Mouse (Mus musculus): Measurements from ENCODE around the gene Trpc4. TPM values are rescaled to one million over a fixed set of nuclear protein-coding genes. Genes with fewer than 3 reads are reported as not detected.

Gene Trpc4
- polyA plus RNA-seq, 1 experiment = not detected

- no peaks in the 10 kb centered on the region for H3K79me2 ChIP-seq (ENCODE audit: control insufficient read depth, insufficient read depth)
- no peak overlapping the region for H3ac ChIP-seq (ENCODE audit: control insufficient read depth, insufficient read length, low read depth)
- TF ChIP-seq USF1 (IDR thresholded peaks at IDR 0.05; ENCODE audit: low read depth) (no peak), MYOG (IDR thresholded peaks at IDR 0.05; ENCODE audit: control insufficient read depth, extremely low read depth, insufficient read length) (no peak), CTCF (IDR thresholded peaks at IDR 0.05; ENCODE audit: control insufficient read depth, insufficient read depth, insufficient read length) (no peak), MAX (IDR thresholded peaks at IDR 0.05) (no peak), CEBPB (IDR thresholded peaks at IDR 0.05; ENCODE audit: low read depth) (no peak), MYOD1 (IDR thresholded peaks at IDR 0.05; ENCODE audit: control insufficient read depth, insufficient read length, low read depth) (no peak), FOSL1 (IDR thresholded peaks at IDR 0.05; ENCODE audit: insufficient read depth, low read length, poor library complexity, severe bottlenecking) (no peak)
- H3K27me3 ChIP-seq (ENCODE audit: control insufficient read depth, insufficient read depth, insufficient read length) = peaks cover 18% of the 10 kb centered on the region
- H3K36me3 ChIP-seq (ENCODE audit: control insufficient read depth, insufficient read depth) = no peaks in the 10 kb centered on the region
- no peak overlapping the region for H3K4me3 ChIP-seq (ENCODE audit: insufficient read depth, poor library complexity, severe bottlenecking)
- no peaks in the 10 kb centered on the region for H3K79me3 ChIP-seq (ENCODE audit: low read depth)
These were observed 623 bp downstream of the Trpc4 start for GRCm38 (mm10) chr3:54156316-54157000.

GRCm38 (mm10) chr3:54170701-54171100 is 14.9 kb downstream of the Trpc4 start:
- H3K79me3 ChIP-seq (ENCODE audit: low read depth) = no peaks in the 10 kb centered on the region
- no peaks in the 10 kb centered on the region for H3K36me3 ChIP-seq (ENCODE audit: control insufficient read depth, insufficient read depth)
- no peak overlapping the region for H3K4me3 ChIP-seq (ENCODE audit: insufficient read depth, poor library complexity, severe bottlenecking)
- H3K79me2 ChIP-seq (ENCODE audit: control insufficient read depth, insufficient read depth) = no peaks in the 10 kb centered on the region
- H3ac ChIP-seq (ENCODE audit: control insufficient read depth, insufficient read length, low read depth) = no peak overlapping the region
- peaks cover 3% of the 10 kb centered on the region for H3K27me3 ChIP-seq (ENCODE audit: control insufficient read depth, insufficient read depth, insufficient read length)
- TF ChIP-seq CTCF (IDR thresholded peaks at IDR 0.05; ENCODE audit: control insufficient read depth, insufficient read depth, insufficient read length) (no peak), MYOG (IDR thresholded peaks at IDR 0.05; ENCODE audit: control insufficient read depth, extremely low read depth, insufficient read length) (no peak), FOSL1 (IDR thresholded peaks at IDR 0.05; ENCODE audit: insufficient read depth, low read length, poor library complexity, severe bottlenecking) (no peak), CEBPB (IDR thresholded peaks at IDR 0.05; ENCODE audit: low read depth) (no peak), USF1 (IDR thresholded peaks at IDR 0.05; ENCODE audit: low read depth) (no peak)

- Histone ChIP-seq H3K27me3 (ENCODE audit: control insufficient read depth, insufficient read depth, insufficient read length) (peaks cover 3% of the 10 kb centered on the region), H3K4me3 (ENCODE audit: insufficient read depth, poor library complexity, severe bottlenecking) (no peak overlapping the region), H3K36me3 (ENCODE audit: control insufficient read depth, insufficient read depth) (no peaks in the 10 kb centered on the region), H3K79me3 (ENCODE audit: low read depth) (no peaks in the 10 kb centered on the region), H3K79me2 (ENCODE audit: control insufficient read depth, insufficient read depth) (no peaks in the 10 kb centered on the region), H3ac (ENCODE audit: control insufficient read depth, insufficient read length, low read depth) (no peak overlapping the region)
- no peak for TF ChIP-seq CTCF (IDR thresholded peaks at IDR 0.05; ENCODE audit: control insufficient read depth, insufficient read depth, insufficient read length)
- no peak for TF ChIP-seq USF1 (IDR thresholded peaks at IDR 0.05; ENCODE audit: low read depth)
- no peak for TF ChIP-seq MYOG (IDR thresholded peaks at IDR 0.05; ENCODE audit: control insufficient read depth, extremely low read depth, insufficient read length)
- no peak for TF ChIP-seq CEBPB (IDR thresholded peaks at IDR 0.05; ENCODE audit: low read depth)
- no peak for TF ChIP-seq MYOD1 (IDR thresholded peaks at IDR 0.05; ENCODE audit: control insufficient read depth, insufficient read length, low read depth)
- no peak for TF ChIP-seq FOSL1 (IDR thresholded peaks at IDR 0.05; ENCODE audit: insufficient read depth, low read length, poor library complexity, severe bottlenecking)
- TF ChIP-seq MAX (IDR thresholded peaks at IDR 0.05) = no peak
These were observed 21.5 kb downstream of the Trpc4 start for GRCm38 (mm10) chr3:54177296-54177695.

- Histone ChIP-seq H3K36me3 (ENCODE audit: control insufficient read depth, insufficient read depth) (no peaks in the 10 kb centered on the region), H3K4me3 (ENCODE audit: insufficient read depth, poor library complexity, severe bottlenecking) (no peak overlapping the region), H3ac (ENCODE audit: control insufficient read depth, insufficient read length, low read depth) (no peak overlapping the region), H3K79me2 (ENCODE audit: control insufficient read depth, insufficient read depth) (no peaks in the 10 kb centered on the region), H3K27me3 (ENCODE audit: control insufficient read depth, insufficient read depth, insufficient read length) (peaks cover 4% of the 10 kb centered on the region), H3K79me3 (ENCODE audit: low read depth) (no peaks in the 10 kb centered on the region)
- TF ChIP-seq CEBPB (IDR thresholded peaks at IDR 0.05; ENCODE audit: low read depth) = no peak
- no peak for TF ChIP-seq MAX (IDR thresholded peaks at IDR 0.05)
- no peak for TF ChIP-seq FOSL1 (IDR thresholded peaks at IDR 0.05; ENCODE audit: insufficient read depth, low read length, poor library complexity, severe bottlenecking)
- TF ChIP-seq USF1 (IDR thresholded peaks at IDR 0.05; ENCODE audit: low read depth) = no peak
- TF ChIP-seq MYOD1 (IDR thresholded peaks at IDR 0.05; ENCODE audit: control insufficient read depth, insufficient read length, low read depth) = no peak
- TF ChIP-seq CTCF (IDR thresholded peaks at IDR 0.05; ENCODE audit: control insufficient read depth, insufficient read depth, insufficient read length) = no peak
- no peak for TF ChIP-seq MYOG (IDR thresholded peaks at IDR 0.05; ENCODE audit: control insufficient read depth, extremely low read depth, insufficient read length)
These were observed 35.3 kb downstream of the Trpc4 start for GRCm38 (mm10) chr3:54190932-54191668.

GRCm38 (mm10) chr3:54201231-54201630 is 45.4 kb downstream of the Trpc4 start:
- Histone ChIP-seq H3K27me3 (ENCODE audit: control insufficient read depth, insufficient read depth, insufficient read length) (no peaks in the 10 kb centered on the region), H3K79me3 (ENCODE audit: low read depth) (no peaks in the 10 kb centered on the region), H3K4me3 (ENCODE audit: insufficient read depth, poor library complexity, severe bottlenecking) (no peak overlapping the region), H3K79me2 (ENCODE audit: control insufficient read depth, insufficient read depth) (no peaks in the 10 kb centered on the region), H3K36me3 (ENCODE audit: control insufficient read depth, insufficient read depth) (no peaks in the 10 kb centered on the region), H3ac (ENCODE audit: control insufficient read depth, insufficient read length, low read depth) (no peak overlapping the region)
- TF ChIP-seq FOSL1 (IDR thresholded peaks at IDR 0.05; ENCODE audit: insufficient read depth, low read length, poor library complexity, severe bottlenecking) = no peak
- no peak for TF ChIP-seq MAX (IDR thresholded peaks at IDR 0.05)
- no peak for TF ChIP-seq MYOG (IDR thresholded peaks at IDR 0.05; ENCODE audit: control insufficient read depth, extremely low read depth, insufficient read length)
- no peak for TF ChIP-seq USF1 (IDR thresholded peaks at IDR 0.05; ENCODE audit: low read depth)
- TF ChIP-seq CTCF (IDR thresholded peaks at IDR 0.05; ENCODE audit: control insufficient read depth, insufficient read depth, insufficient read length) = no peak
- TF ChIP-seq CEBPB (IDR thresholded peaks at IDR 0.05; ENCODE audit: low read depth) = no peak
- TF ChIP-seq MYOD1 (IDR thresholded peaks at IDR 0.05; ENCODE audit: control insufficient read depth, insufficient read length, low read depth) = no peak

Data from C2C12 (cell line).